Mouse (Mus musculus) spleen, adult 2 months (tissue): ENCODE measurements around the gene Dkc1.

Source experiments
- CTCF ChIP-seq: fragments of 200-500 bp; IDR thresholded peaks from 2 replicates; pipeline ENCODE4 v1.5.1; 2011; ENCODE audit warnings: mild to moderate bottlenecking, inconsistent platforms; ENCODE audit not compliant: insufficient read depth, insufficient read length, insufficient replicate concordance; ENCODE audit errors: extremely low read depth
- POLR2A ChIP-seq: fragments of 200-500 bp; IDR thresholded peaks from 2 replicates; pipeline ENCODE4 v1.6.1; 2011; ENCODE audit warnings: low read depth, low read length, inconsistent platforms

DNA sequence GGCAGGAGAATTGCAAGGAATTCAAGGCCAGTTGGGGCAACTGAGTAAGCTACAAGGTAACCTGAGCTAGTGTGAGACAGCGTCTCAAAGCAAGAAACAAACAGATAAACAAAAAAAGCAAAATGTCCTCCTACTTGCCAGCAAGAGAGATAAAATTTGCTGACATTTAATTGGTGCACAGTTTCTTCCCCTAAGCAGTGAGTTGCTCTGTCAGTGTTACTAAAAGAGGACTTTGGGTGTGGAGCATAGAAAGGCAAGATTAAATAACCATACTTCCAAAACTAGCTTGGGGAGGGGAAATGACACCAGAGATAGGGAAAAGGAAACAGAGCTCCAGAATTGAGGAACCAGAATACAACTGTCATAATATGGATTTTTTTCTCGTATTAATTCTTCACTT is 33.8 kb downstream of the Dkc1 start:
- TF ChIP-seq POLR2A: no peak
- no peak for TF ChIP-seq CTCF
